Mouse (Mus musculus) left cerebral cortex, adult 2 months (tissue): ENCODE measurements at regions not wholly inside any gene's neighbourhood (a gene's known extent, or its start where the extent isn't known, plus 50 kb on each side); places are given as distances from the start of the nearest gene placed in this dataset.

Experiments
- DNase-seq, 2 experiments: peaks; one replicate each; pipeline ENCODE4 v3.0.0; 2021 to 2022; ENCODE audit warnings: low spot score in 2 of 2, mixed read lengths in 1 of 2; ENCODE audit errors: extremely low spot score in 1 of 2
- H3K27ac ChIP-seq: fragments of 200-600 bp; 2 replicates; pipeline ENCODE4 v1.8.1; 2022
- H3K4me3 ChIP-seq: fragments of 200-600 bp; 2 replicates; pipeline ENCODE4 v1.8.1; 2022
- CTCF ChIP-seq: fragments of 200-600 bp; IDR thresholded peaks from 2 replicates; pipeline ENCODE4 v1.8.1; 2022; ENCODE audit warnings: antibody characterized with exemption, mild to moderate bottlenecking, moderate library complexity
- intact Hi-C: fragments of 180-260 bp; cut with DNase I; formaldehyde crosslinking; loops from one replicate; pipeline ENCODE4 v1.15.1; 2025

GRCm38 (mm10) chr17:45828284-45828824, 94.7 kb upstream of the 1600014C23Rik start:
- TF ChIP-seq CTCF = no peak
- Histone ChIP-seq H3K27ac (no peak overlapping the region), H3K4me3 (no peak overlapping the region)
- DNase-seq = no peak
- intact Hi-C loops = no loop called here

GRCm38 (mm10) chr17:45824977-45825376, 91.3 kb upstream of the 1600014C23Rik start:
- intact Hi-C loops = no loop called here
- no peak for TF ChIP-seq CTCF
- no peak for DNase-seq
- no peak overlapping the region for H3K4me3 ChIP-seq
- H3K27ac ChIP-seq = no peak overlapping the region

DNA sequence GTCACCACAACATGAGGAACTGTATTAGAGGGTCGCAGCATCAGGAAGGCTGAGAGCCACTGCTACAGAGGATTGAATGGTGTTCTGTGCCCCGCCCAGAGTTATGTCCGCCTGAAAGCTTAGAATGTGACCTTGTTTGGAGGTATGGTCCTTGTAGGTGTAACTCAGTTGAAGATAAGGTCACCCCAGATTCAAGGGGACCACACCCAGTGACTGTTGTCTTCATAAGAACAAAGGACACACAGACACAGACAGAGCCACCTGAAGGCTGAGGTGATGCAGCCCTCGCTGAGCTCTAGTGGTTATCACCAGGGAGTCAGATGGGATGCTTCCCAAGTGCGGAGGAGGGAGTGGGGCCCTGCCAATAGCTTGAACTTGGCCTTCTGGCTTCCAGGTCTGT, 89.9 kb upstream of the 1600014C23Rik start:
- no peak for DNase-seq
- no peak overlapping the region for H3K27ac ChIP-seq
- TF ChIP-seq CTCF = no peak
- intact Hi-C loops = no loop called here
- no peak overlapping the region for H3K4me3 ChIP-seq

- intact Hi-C loops = no loop called here
- DNase-seq = no peak
- H3K4me3 ChIP-seq = no peak overlapping the region
- no peak for TF ChIP-seq CTCF
- H3K27ac ChIP-seq = no peak overlapping the region
Measured at GRCm38 (mm10) chr17:45822427-45822826, 88.8 kb upstream of the 1600014C23Rik start.

GRCm38 (mm10) chr17:45821356-45821755, 87.7 kb upstream of the 1600014C23Rik start:
- H3K27ac ChIP-seq = no peak overlapping the region
- intact Hi-C loops = no loop called here
- no peak overlapping the region for H3K4me3 ChIP-seq
- no peak for DNase-seq
- TF ChIP-seq CTCF = no peak

DNA sequence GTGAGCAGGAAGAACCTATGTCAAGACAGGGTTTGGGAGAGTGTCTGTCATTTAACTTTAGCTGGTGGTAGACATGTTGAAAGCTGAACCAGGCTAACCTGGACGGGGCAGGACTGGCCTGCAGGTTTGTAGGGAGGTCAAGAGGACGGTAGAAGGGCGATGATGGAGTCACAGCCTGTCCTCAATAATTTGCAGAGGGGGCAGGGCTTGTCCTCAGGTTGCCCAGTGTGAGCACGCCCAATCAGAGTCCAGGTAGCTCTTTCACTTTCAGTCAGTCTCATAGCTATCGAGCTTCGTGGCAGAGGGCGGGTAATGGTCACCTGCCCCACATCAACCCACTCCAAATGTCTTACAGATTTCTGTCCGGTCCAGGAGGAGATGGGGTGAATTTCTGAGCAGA, 85.5 kb upstream of the 1600014C23Rik start:
- Histone ChIP-seq H3K4me3 (no peak overlapping the region), H3K27ac (no peak overlapping the region)
- intact Hi-C loops = no loop called here
- no peak for DNase-seq
- TF ChIP-seq CTCF = no peak

DNA sequence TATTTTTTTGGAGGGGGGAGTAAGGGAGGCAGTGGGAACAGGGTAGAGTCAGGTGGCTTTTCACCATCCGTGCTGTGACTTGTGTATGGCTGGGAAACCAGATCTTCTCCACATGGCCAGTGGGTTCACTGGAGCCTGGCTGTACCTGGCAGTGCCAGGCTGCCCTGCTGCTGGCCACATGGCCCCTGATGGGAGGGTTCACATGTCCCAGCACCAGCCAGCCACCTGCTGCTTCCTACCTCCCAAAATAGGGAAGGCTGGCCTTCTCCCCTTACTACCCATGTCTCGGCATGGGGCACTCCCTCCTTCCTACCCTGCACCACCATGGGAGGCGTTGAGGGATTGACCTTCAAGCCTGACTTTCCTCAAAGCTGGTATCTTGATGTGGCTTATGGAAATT, 82.9 kb upstream of the 1600014C23Rik start:
- Histone ChIP-seq H3K27ac (no peak overlapping the region), H3K4me3 (no peak overlapping the region)
- no peak for TF ChIP-seq CTCF
- intact Hi-C loops = no loop called here
- DNase-seq = no peak

DNA sequence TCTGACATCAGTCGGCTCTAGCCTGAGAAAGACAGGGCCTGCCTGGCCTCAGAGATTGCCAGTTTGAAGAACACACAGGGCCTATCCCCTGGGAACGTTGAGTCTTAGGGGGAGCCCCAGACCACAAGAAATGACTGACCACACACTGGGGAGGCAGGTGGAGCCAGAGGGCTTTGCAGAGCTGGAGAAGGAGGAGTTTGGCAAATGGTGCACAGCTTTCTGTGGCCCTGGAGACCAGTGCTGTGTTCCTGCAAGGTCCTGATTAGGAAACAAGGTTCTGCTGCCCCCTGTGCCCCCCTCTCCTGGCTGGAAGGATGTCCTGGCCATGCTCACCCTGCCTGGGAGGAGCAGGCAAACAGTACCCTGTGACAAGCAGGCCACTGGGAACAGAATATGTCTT, 82.2 kb upstream of the 1600014C23Rik start:
- TF ChIP-seq CTCF = peak; percentile 20
- intact Hi-C loops = no loop called here
- no peak overlapping the region for H3K27ac ChIP-seq
- H3K4me3 ChIP-seq = no peak overlapping the region
- DNase-seq = peak in 1 of 2 experiments; percentile 29

GRCm38 (mm10) chr17:45815341-45815740, 81.7 kb upstream of the 1600014C23Rik start:
- no peak for DNase-seq
- intact Hi-C loops = no loop called here
- no peak overlapping the region for H3K4me3 ChIP-seq
- TF ChIP-seq CTCF = no peak
- no peak overlapping the region for H3K27ac ChIP-seq

- no peak for TF ChIP-seq CTCF
- Histone ChIP-seq H3K4me3 (no peak overlapping the region), H3K27ac (no peak overlapping the region)
- no peak for DNase-seq
- intact Hi-C loops = no loop called here
Measured at GRCm38 (mm10) chr17:45814586-45814985, 80.9 kb upstream of the 1600014C23Rik start.

DNA sequence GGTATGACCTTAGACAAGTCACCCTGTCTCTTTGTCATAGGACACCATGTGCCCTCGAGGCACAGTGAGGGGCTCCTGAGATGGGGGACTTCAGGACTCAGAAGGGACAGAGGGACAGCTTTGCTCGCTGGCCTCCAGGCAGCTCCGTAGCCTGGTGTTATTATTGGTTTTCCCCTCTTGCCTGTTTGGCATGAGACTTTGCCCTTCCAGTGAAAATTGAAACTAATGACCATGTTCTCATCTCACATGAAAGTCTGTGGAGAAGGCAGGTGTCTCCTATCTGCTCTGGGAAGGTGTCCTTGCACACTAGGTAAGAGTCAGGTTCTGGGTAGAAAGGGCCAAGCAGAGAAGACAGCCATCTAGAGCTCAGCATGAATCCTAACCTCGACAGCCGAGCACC, 80.3 kb upstream of the 1600014C23Rik start:
- DNase-seq = no peak
- no peak for TF ChIP-seq CTCF
- intact Hi-C loops = no loop called here
- Histone ChIP-seq H3K27ac (no peak overlapping the region), H3K4me3 (no peak overlapping the region)

DNA sequence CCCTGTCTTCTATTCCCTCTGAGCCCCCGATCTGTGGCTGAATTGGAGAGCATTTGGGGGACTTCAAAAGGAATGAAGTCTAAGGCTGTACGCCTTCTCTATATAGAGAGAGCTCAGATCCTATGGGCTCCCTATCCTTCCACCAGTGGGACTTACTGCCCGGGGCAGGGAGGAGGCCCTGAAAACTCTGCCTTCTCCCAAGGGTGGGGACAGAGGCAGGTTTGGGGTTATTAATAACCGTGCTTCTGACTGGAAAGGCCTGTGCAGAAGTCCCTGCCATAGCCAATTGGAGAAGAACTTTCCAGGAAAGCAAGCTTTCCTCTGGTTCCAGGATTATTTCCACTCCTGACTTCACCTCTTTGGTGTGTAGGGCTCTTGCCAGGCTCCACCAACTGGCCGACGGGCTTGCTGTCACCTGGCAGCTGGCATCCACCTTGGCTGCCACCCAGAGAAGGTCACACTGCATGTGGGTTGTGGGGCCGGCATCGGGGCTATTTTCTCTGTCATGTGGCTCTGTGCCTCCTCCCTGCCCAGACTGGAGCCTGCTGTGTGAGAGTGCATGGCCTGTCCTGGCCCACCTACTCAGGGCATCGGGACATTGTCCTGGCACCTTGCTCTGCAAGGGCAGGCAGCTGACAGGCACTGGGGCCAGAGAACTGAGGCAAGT, 78.8 kb upstream of the 1600014C23Rik start:
- no peak for DNase-seq
- intact Hi-C loops = no loop called here
- H3K4me3 ChIP-seq = no peak overlapping the region
- no peak overlapping the region for H3K27ac ChIP-seq
- TF ChIP-seq CTCF = no peak

DNA sequence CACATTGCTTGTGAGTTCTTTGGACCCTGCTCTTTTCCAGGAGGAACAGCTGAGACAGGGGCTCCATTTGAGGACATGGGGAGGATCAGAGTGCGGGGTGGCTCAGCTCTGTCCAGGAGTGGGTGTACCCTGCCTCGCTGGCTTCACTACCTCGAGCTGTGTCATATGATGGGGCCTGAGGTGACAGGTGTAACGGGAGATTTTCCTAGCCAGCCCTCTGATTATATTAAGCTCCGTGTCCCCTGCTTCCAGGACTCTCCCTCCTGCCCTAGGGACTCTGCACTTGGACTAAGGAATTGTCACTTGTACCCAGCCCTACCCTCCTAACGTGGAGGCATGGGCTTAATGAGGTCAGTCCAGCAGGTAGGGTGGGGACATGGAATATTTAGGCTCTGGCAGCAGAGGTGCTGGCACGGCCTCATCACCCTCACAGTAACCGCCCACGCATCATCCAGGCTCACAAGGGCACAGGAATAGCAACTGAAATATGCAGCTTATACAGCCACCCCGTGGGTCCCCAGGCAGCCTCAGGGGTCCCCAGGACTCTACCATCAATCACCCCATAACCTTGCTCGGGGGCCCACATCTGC, 78.1 kb upstream of the 1600014C23Rik start:
- no peak overlapping the region for H3K27ac ChIP-seq
- DNase-seq = no peak
- intact Hi-C loops = no loop called here
- no peak overlapping the region for H3K4me3 ChIP-seq
- TF ChIP-seq CTCF = no peak
